Mouse (Mus musculus): ENCODE measurements around the gene Ppdpf.

Ppdpf gene

GRCm38 (mm10) chr2:181187121-181188000 is at the start of gene Ppdpf:
TSS of gene Ppdpf (plus strand) at chr2:181187247.
- peak; percentile 94 for DNase-seq (ENCODE audit: low spot score)

- DNase-seq (ENCODE audit: low spot score) = no peak
Observed at GRCm38 (mm10) chr2:181139641-181140193, 47.3 kb upstream of the Ppdpf start.

GRCm38 (mm10) chr2:181142703-181143135 is 44.3 kb upstream of the Ppdpf start:
- DNase-seq (ENCODE audit: low spot score) = no peak

GRCm38 (mm10) chr2:181143509-181144276 is 43.4 kb upstream of the Ppdpf start:
- no peak for DNase-seq (ENCODE audit: low spot score)

- DNase-seq (ENCODE audit: low spot score) = no peak
Observed at GRCm38 (mm10) chr2:181144675-181145074, 42.4 kb upstream of the Ppdpf start.

GRCm38 (mm10) chr2:181146976-181147545 is 40.0 kb upstream of the Ppdpf start:
- DNase-seq (ENCODE audit: low spot score) = no peak

- peak; percentile 54 for DNase-seq (ENCODE audit: low spot score)
Observed at GRCm38 (mm10) chr2:181147546-181148317, 39.3 kb upstream of the Ppdpf start.

GRCm38 (mm10) chr2:181148318-181148955 is 38.6 kb upstream of the Ppdpf start:
- DNase-seq (ENCODE audit: low spot score) = no peak

- DNase-seq (ENCODE audit: low spot score) = no peak
Observed at GRCm38 (mm10) chr2:181150281-181150680, 36.8 kb upstream of the Ppdpf start.

GRCm38 (mm10) chr2:181152701-181153100 is 34.3 kb upstream of the Ppdpf start:
- no peak for DNase-seq (ENCODE audit: low spot score)

- no peak for DNase-seq (ENCODE audit: low spot score)
Observed at GRCm38 (mm10) chr2:181153131-181153530, 33.9 kb upstream of the Ppdpf start.

GRCm38 (mm10) chr2:181153837-181154236 is 33.2 kb upstream of the Ppdpf start:
- DNase-seq (ENCODE audit: low spot score) = peak; percentile 42

- no peak for DNase-seq (ENCODE audit: low spot score)
Observed at GRCm38 (mm10) chr2:181154361-181154760, 32.7 kb upstream of the Ppdpf start.

- no peak for DNase-seq (ENCODE audit: low spot score)
Observed at GRCm38 (mm10) chr2:181154831-181155415, 32.1 kb upstream of the Ppdpf start.

GRCm38 (mm10) chr2:181155801-181156200 is 31.2 kb upstream of the Ppdpf start:
- no peak for DNase-seq (ENCODE audit: low spot score)

- peak; percentile 26 for DNase-seq (ENCODE audit: low spot score)
Observed at GRCm38 (mm10) chr2:181156248-181157121, 30.6 kb upstream of the Ppdpf start, which contains the start of gene Eef1a2. TSS of gene Eef1a2 (minus strand) at chr2:181157014.

- no peak for DNase-seq (ENCODE audit: low spot score)
Observed at GRCm38 (mm10) chr2:181157180-181157579, 29.9 kb upstream of the Ppdpf start.

- no peak for DNase-seq (ENCODE audit: low spot score)
Observed at GRCm38 (mm10) chr2:181157716-181158302, 29.2 kb upstream of the Ppdpf start.

- DNase-seq (ENCODE audit: low spot score) = no peak
Observed at GRCm38 (mm10) chr2:181158471-181158870, 28.6 kb upstream of the Ppdpf start.
